Mouse (Mus musculus): ENCODE results near the gene Gm17490. TPM values are rescaled to one million over a fixed set of nuclear protein-coding genes. Genes with fewer than 3 reads are reported as not detected.
A peak's percentile ranks its signal among the peaks of the same experiment; 100 is the strongest.

The Gm17490 gene
- total and polyA plus RNA-seq, 3 experiments, result not detected

DNA sequence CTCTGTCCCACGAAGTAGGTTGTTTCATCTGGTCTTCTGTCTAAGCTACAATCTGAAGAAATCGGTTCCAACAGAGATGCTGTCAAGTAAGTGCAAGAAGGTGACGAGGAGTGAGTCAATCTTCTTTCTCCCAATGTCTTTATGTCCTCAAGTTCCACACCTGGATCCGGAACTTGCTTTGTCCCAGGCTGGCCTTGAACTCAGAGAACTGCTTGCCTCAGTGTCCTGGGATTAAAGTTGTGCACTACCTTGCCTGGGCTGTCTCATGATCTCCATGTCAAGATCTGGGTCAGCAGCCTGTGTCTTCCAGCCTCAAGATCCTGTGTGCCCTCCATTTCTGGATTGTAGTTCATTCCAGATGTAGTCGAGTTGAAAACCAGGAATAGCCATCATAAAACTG lies 22.0 kb downstream of the Gm17490 start, which contains the start of gene Rbm17:
Gene Rbm17, minus strand, starts transcription at position 101 of the 400 bp plus-strand sequence.
- TF ChIP-seq POLR2A (IDR thresholded peaks at IDR 0.05; ENCODE audit: insufficient read depth, low read depth, low read length) (no peak), EP300 (IDR thresholded peaks at IDR 0.05; ENCODE audit: insufficient read depth, low read depth, low read length) (no peak), CTCF (IDR thresholded peaks at IDR 0.05) (no peak)
- Histone ChIP-seq H3K79me2 (replicated peaks; ENCODE audit: control insufficient read depth, insufficient read depth, low read length) (no peaks in the 10 kb centered on the region; the same call in 1 of the 2 replicates), H3K4me1 (ENCODE audit: control insufficient read depth, insufficient read depth, low read length) (no peaks in the 10 kb centered on the region), H3K4me3 (peak within 1 kb of the TSS; percentile 92), H3K27me3 (ENCODE audit: control insufficient read depth, insufficient read depth, low read length) (no peaks in the 10 kb centered on the region), H3K27ac (peak within 1 kb of the TSS; percentile 84), H3K36me3 (ENCODE audit: control insufficient read depth, insufficient read depth, low read length) (peaks cover 7% of the 10 kb centered on the region), H3K9ac (ENCODE audit: low read depth, low read length) (peak within 1 kb of the TSS; percentile 95)
- intact Hi-C loops (cut with DNase I), result loop anchor here (5.0 to 10.0 kb wide), 3 partner anchors 102 to 171 kb away; partner anchors contain the start of genes Ankrd16, Fbh1 and Il15ra
- 87% methylated on average over 5 of the region's 5 CpGs for WGBS
- DNase-seq, result no peak

- peak; percentile 94 to 97 for DNase-seq
Observed at GRCm38 (mm10) chr2:11602506-11603489, 23.3 kb downstream of the Gm17490 start.

DNA sequence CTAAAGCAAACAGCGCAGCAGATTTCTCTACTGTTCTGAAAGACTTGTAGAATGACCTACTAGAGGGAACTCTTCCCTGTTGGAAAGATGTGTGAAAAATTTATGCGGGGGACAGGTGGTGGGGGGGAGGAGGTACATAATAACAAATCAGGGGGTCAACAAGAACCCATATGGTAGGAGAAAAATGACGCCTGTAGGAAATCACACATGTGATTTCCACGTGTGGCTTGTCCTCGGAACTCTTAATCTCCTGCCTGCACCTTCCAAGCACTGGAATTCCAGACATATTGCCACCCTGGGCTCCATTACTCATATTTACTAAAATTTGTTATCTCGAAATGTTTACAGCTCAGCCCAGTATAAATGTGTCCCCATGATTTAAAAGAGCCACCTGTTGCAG lies 24.3 kb downstream of the Gm17490 start:
- no peak overlapping the region for H3K9ac ChIP-seq (ENCODE audit: low read depth, low read length)
- peaks cover 10% of the 10 kb centered on the region for H3K36me3 ChIP-seq (ENCODE audit: control insufficient read depth, insufficient read depth, low read length)
- H3K4me1 ChIP-seq (ENCODE audit: control insufficient read depth, insufficient read depth, low read length), result no peaks in the 10 kb centered on the region
- H3K79me2 ChIP-seq (replicated peaks; ENCODE audit: control insufficient read depth, insufficient read depth, low read length), result no peaks in the 10 kb centered on the region; the same call in 1 of the 2 replicates
- H3K27ac ChIP-seq, result no peak overlapping the region
- TF ChIP-seq POLR2A (IDR thresholded peaks at IDR 0.05; ENCODE audit: insufficient read depth, low read depth, low read length), result no peak
- no peak for TF ChIP-seq CTCF (IDR thresholded peaks at IDR 0.05)
- no peak for TF ChIP-seq EP300 (IDR thresholded peaks at IDR 0.05; ENCODE audit: insufficient read depth, low read depth, low read length)
- WGBS, result 70% methylated on average over 6 of the region's 6 CpGs
- no peak overlapping the region; the same call in 1 of the 2 replicates for H3K4me3 ChIP-seq
- intact Hi-C loops (cut with DNase I), result loop anchor here (2.0 to 10.0 kb wide), 4 partner anchors 63 to 173 kb away; partner anchors contain the start of genes Ankrd16, Fbh1 and Il15ra
- DNase-seq, result no peak
- no peaks in the 10 kb centered on the region for H3K27me3 ChIP-seq (ENCODE audit: control insufficient read depth, insufficient read depth, low read length)

More at GRCm38 (mm10) chr2:11602506-11603489, 23.3 kb downstream of the Gm17490 start:
- peak overlapping the region; percentile 95 for H3K9ac ChIP-seq (ENCODE audit: low read depth, low read length)
- no peaks in the 10 kb centered on the region; the same call in 1 of the 2 replicates for H3K79me2 ChIP-seq (replicated peaks; ENCODE audit: control insufficient read depth, insufficient read depth, low read length)
- peak overlapping the region; percentile 92 for H3K4me3 ChIP-seq
- TF ChIP-seq CTCF (IDR thresholded peaks at IDR 0.05) (peak; percentile 99; the same call in 1 of the 2 replicates), POLR2A (IDR thresholded peaks at IDR 0.05; ENCODE audit: insufficient read depth, low read depth, low read length) (peak; percentile 65; the same call in 1 of the 2 replicates), EP300 (IDR thresholded peaks at IDR 0.05; ENCODE audit: insufficient read depth, low read depth, low read length) (peak; percentile 96)
- H3K4me1 ChIP-seq (ENCODE audit: control insufficient read depth, insufficient read depth, low read length), result no peaks in the 10 kb centered on the region
- intact Hi-C loops (cut with DNase I), result loop anchor here (2.0 to 10.0 kb wide), 4 partner anchors 62 to 172 kb away; partner anchors contain the start of genes Ankrd16, Fbh1 and Il15ra
- no peaks in the 10 kb centered on the region for H3K27me3 ChIP-seq (ENCODE audit: control insufficient read depth, insufficient read depth, low read length)
- WGBS, result under 1% methylated on average over 78 of the region's 78 CpGs
- H3K36me3 ChIP-seq (ENCODE audit: control insufficient read depth, insufficient read depth, low read length), result peaks cover 10% of the 10 kb centered on the region
- H3K27ac ChIP-seq, result peak overlapping the region; percentile 84

GRCm38 (mm10) chr2:11597906-11598305 lies 28.2 kb downstream of the Gm17490 start:
- no peak overlapping the region for H3K27ac ChIP-seq
- intact Hi-C loops (cut with DNase I), result no loop called here
- H3K27me3 ChIP-seq (ENCODE audit: control insufficient read depth, insufficient read depth, low read length), result no peaks in the 10 kb centered on the region
- DNase-seq, result no peak
- no peak overlapping the region for H3K4me3 ChIP-seq
- H3K79me2 ChIP-seq (replicated peaks; ENCODE audit: control insufficient read depth, insufficient read depth, low read length), result no peaks in the 10 kb centered on the region; the same call in 1 of the 2 replicates
- WGBS, result 95% methylated on average over 7 of the region's 7 CpGs
- no peaks in the 10 kb centered on the region for H3K4me1 ChIP-seq (ENCODE audit: control insufficient read depth, insufficient read depth, low read length)
- H3K36me3 ChIP-seq (ENCODE audit: control insufficient read depth, insufficient read depth, low read length), result peaks cover 12% of the 10 kb centered on the region
- H3K9ac ChIP-seq (ENCODE audit: low read depth, low read length), result no peak overlapping the region
- no peak for TF ChIP-seq EP300 (IDR thresholded peaks at IDR 0.05; ENCODE audit: insufficient read depth, low read depth, low read length)
- no peak for TF ChIP-seq POLR2A (IDR thresholded peaks at IDR 0.05; ENCODE audit: insufficient read depth, low read depth, low read length)
- no peak for TF ChIP-seq CTCF (IDR thresholded peaks at IDR 0.05)

GRCm38 (mm10) chr2:11596690-11597089 lies 29.4 kb downstream of the Gm17490 start:
- intact Hi-C loops (cut with DNase I), result no loop called here
- Histone ChIP-seq H3K9ac (ENCODE audit: low read depth, low read length) (no peak overlapping the region), H3K27ac (no peak overlapping the region), H3K27me3 (ENCODE audit: control insufficient read depth, insufficient read depth, low read length) (no peaks in the 10 kb centered on the region), H3K4me1 (ENCODE audit: control insufficient read depth, insufficient read depth, low read length) (no peaks in the 10 kb centered on the region), H3K4me3 (no peak overlapping the region), H3K36me3 (ENCODE audit: control insufficient read depth, insufficient read depth, low read length) (peaks cover 8% of the 10 kb centered on the region), H3K79me2 (replicated peaks; ENCODE audit: control insufficient read depth, insufficient read depth, low read length) (no peaks in the 10 kb centered on the region; the same call in 1 of the 2 replicates)
- WGBS, result 76% methylated on average over 2 of the region's 2 CpGs
- TF ChIP-seq POLR2A (IDR thresholded peaks at IDR 0.05; ENCODE audit: insufficient read depth, low read depth, low read length) (no peak), CTCF (IDR thresholded peaks at IDR 0.05) (no peak), EP300 (IDR thresholded peaks at IDR 0.05; ENCODE audit: insufficient read depth, low read depth, low read length) (no peak)
- DNase-seq, result no peak
